Mouse (Mus musculus) right cerebral cortex, adult 2 months (tissue): Measurements from ENCODE around the gene Gm45799.

Experiments used
- DNase-seq, 2 experiments: peaks; one replicate each; pipeline ENCODE4 v3.0.0; 2021 to 2022; ENCODE audit warnings: low spot score in 2 of 2

Gm45799 gene

GRCm38 (mm10) chr7:105641936-105642335, 1.6 kb downstream of the Gm45799 start:
- no peak for DNase-seq

- DNase-seq, result peak; percentile 49 to 61
Observed at GRCm38 (mm10) chr7:105650639-105651435, 10.5 kb downstream of the Gm45799 start, which contains the start of gene Dnhd1. Gene Dnhd1 (plus strand): TSS chr7:105650827.

- DNase-seq, result no peak
Observed at GRCm38 (mm10) chr7:105685541-105686197, 45.3 kb downstream of the Gm45799 start.

- DNase-seq, result no peak
Observed at GRCm38 (mm10) chr7:105690875-105691274, 50.5 kb downstream of the Gm45799 start.

- peak; percentile 13 to 39 for DNase-seq
Observed at GRCm38 (mm10) chr7:105703184-105703583, 62.8 kb downstream of the Gm45799 start.

GRCm38 (mm10) chr7:105703816-105704215, 63.5 kb downstream of the Gm45799 start:
- no peak for DNase-seq

GRCm38 (mm10) chr7:105708733-105709132, 68.4 kb downstream of the Gm45799 start:
- DNase-seq, result no peak

GRCm38 (mm10) chr7:105715366-105715765, 75.0 kb downstream of the Gm45799 start:
- DNase-seq, result no peak

- DNase-seq, result no peak
Observed at GRCm38 (mm10) chr7:105721916-105722315, 81.6 kb downstream of the Gm45799 start.

- DNase-seq, result peak; percentile 68 to 73
Observed at GRCm38 (mm10) chr7:105726144-105726979, 86.0 kb downstream of the Gm45799 start.

GRCm38 (mm10) chr7:105726980-105727325, 86.6 kb downstream of the Gm45799 start:
- DNase-seq, result no peak

GRCm38 (mm10) chr7:105728701-105729428, 88.5 kb downstream of the Gm45799 start:
- DNase-seq, result no peak

- DNase-seq, result no peak
Observed at GRCm38 (mm10) chr7:105733836-105734235, 93.5 kb downstream of the Gm45799 start.
